11 mouse cellular contexts compared by ENCODE assay signal in genomic region chr5:93221661-93222060, GRCm38 (mm10). TPM values are rescaled to one million over a fixed set of nuclear protein-coding genes. Genes with fewer than 3 reads are reported as not detected.
DNase-seq lines count a peak whose midpoint lies in the region; ATAC-seq lines count a peak whose summit lies in the region.
"Had no signal": no experiment of that assay in that cellular context is flagged by ENCODE, and none has a peak within 500 bp of the region (broad histone marks: within the 10 kb centered on the region; RNA-seq: fewer than 3 reads in every experiment).

No protein-coding gene starts in this region.

- H3K9ac ChIP-seq in forebrain, embryonic 14.5 days (ENCODE audit: low read length) = no peak overlapping the region
- H3K9ac ChIP-seq in forebrain, embryonic 15.5 days (replicated peaks) = no peak overlapping the region
- H3K9ac ChIP-seq: heart, embryonic 15.5 days had no signal

- H3K9me3 ChIP-seq in forebrain, embryonic 14.5 days (replicated peaks; ENCODE audit: control insufficient read depth, low read length) = no peaks in the 10 kb centered on the region
- H3K9me3 ChIP-seq in forebrain, embryonic 15.5 days = no peaks in the 10 kb centered on the region
- H3K9me3 ChIP-seq: heart, embryonic 15.5 days; megakaryocyte, embryonic 14.5 days had no signal

- H3K27ac ChIP-seq in forebrain, embryonic 14.5 days (ENCODE audit: low read depth, low read length) = no peak overlapping the region
- no peak overlapping the region for H3K27ac ChIP-seq in forebrain, embryonic 15.5 days (replicated peaks)
- H3K27ac ChIP-seq: heart, embryonic 15.5 days had no signal

- intact Hi-C loops in heart, postnatal 36 days (cut with DNase I) = no loop called here

- H3K27me3 ChIP-seq in forebrain, embryonic 14.5 days (replicated peaks; ENCODE audit: control insufficient read depth, insufficient read depth, low read length) = no peaks in the 10 kb centered on the region
- H3K27me3 ChIP-seq in forebrain, embryonic 15.5 days = no peaks in the 10 kb centered on the region
- H3K27me3 ChIP-seq: heart, embryonic 15.5 days had no signal

- H3K4me3 ChIP-seq in forebrain, embryonic 14.5 days (ENCODE audit: low read depth, low read length) = no peak overlapping the region
- no peak overlapping the region for H3K4me3 ChIP-seq in forebrain, embryonic 15.5 days
- H3K4me3 ChIP-seq: heart, embryonic 15.5 days; megakaryocyte, embryonic 14.5 days had no signal

- H3K36me3 ChIP-seq in forebrain, embryonic 14.5 days (ENCODE audit: control insufficient read depth, insufficient read depth, low read length) = no peaks in the 10 kb centered on the region
- no peaks in the 10 kb centered on the region for H3K36me3 ChIP-seq in forebrain, embryonic 15.5 days
- H3K36me3 ChIP-seq: heart, embryonic 15.5 days had no signal

- no peak for ATAC-seq in forebrain, embryonic 14.5 days
- no peak for ATAC-seq in forebrain, embryonic 15.5 days (replicated peaks)

- H3K4me1 ChIP-seq in forebrain, embryonic 14.5 days (ENCODE audit: control insufficient read depth, insufficient read depth, low read length) = no peaks in the 10 kb centered on the region
- no peaks in the 10 kb centered on the region for H3K4me1 ChIP-seq in forebrain, embryonic 15.5 days
- H3K4me1 ChIP-seq: heart, embryonic 15.5 days had no signal

- H3K4me2 ChIP-seq in forebrain, embryonic 14.5 days (ENCODE audit: low read length) = no peak overlapping the region
- H3K4me2 ChIP-seq in forebrain, embryonic 15.5 days (replicated peaks) = no peak overlapping the region
- H3K4me2 ChIP-seq: heart, embryonic 15.5 days had no signal

- 64% methylated on average over 3 of the region's 3 CpGs for WGBS in forebrain, embryonic 14.5 days
- 60% methylated on average over 3 of the region's 3 CpGs for WGBS in forebrain, embryonic 15.5 days

- DNase-seq in forebrain, embryonic 14.5 days (ENCODE audit: low spot score) = peak; percentile 3
- peak; percentile 65 for DNase-seq in cerebellum, adult 11-12 months
- DNase-seq in heart, postnatal 36 days = peak; percentile 31 to 33
- peak; percentile 78 for DNase-seq in lung, postnatal 10 days
- DNase-seq in urinary bladder, adult 18-20 months (ENCODE audit: low spot score in 2 of 2) = no peak
- DNase-seq in thymus, postnatal 10 days (ENCODE audit: low spot score in 2 of 2) = no peak
- no peak for DNase-seq in thymus, postnatal 36 days

RNA-seq across cellular contexts. Expression of gene 2010109A12Rik, which starts 15.3 kb away (rescaled TPM):
- 2.7 and 2.8 TPM in 2 replicates for polyA plus RNA-seq in forebrain, embryonic 14.5 days (2014; fragmentation: Nextera tagmentation; extraction: Ambion mirVana)
- polyA plus RNA-seq in forebrain, embryonic 15.5 days (2015; fragmentation: Nextera tagmentation; extraction: Ambion mirVana) = 2.3 and 3.5 TPM in 2 replicates
- under 1 TPM in 1 of 2 experiments, not detected in 1; 0.68 TPM for total RNA-seq in heart, postnatal 36 days (2021)
- polyA plus RNA-seq: C2C12 had no signal

RNA-seq across cellular contexts. Expression of gene Ccni, which starts 15.4 kb away (rescaled TPM):
- polyA plus RNA-seq in forebrain, embryonic 14.5 days (2014; fragmentation: Nextera tagmentation; extraction: Ambion mirVana) = 195 and 209 TPM in 2 replicates
- polyA plus RNA-seq in forebrain, embryonic 15.5 days (2015; fragmentation: Nextera tagmentation; extraction: Ambion mirVana) = 202 and 223 TPM in 2 replicates
- total RNA-seq in heart, postnatal 36 days (2021) = 100 to 1,000 TPM; 167 to 188 TPM

RNA-seq across cellular contexts. Expression of gene Ccng2, which starts 45.4 kb away (rescaled TPM):
- polyA plus RNA-seq in forebrain, embryonic 14.5 days (2014; fragmentation: Nextera tagmentation; extraction: Ambion mirVana) = 140 and 156 TPM in 2 replicates
- polyA plus RNA-seq in forebrain, embryonic 15.5 days (2015; fragmentation: Nextera tagmentation; extraction: Ambion mirVana) = 177 and 187 TPM in 2 replicates
- total RNA-seq in heart, postnatal 36 days (2021) = 10 to 100 TPM; 19.2 to 20.8 TPM

Comparison
In these comparisons a context has a peak if more than half of its experiments do, and no peak if none do; other contexts are left out.
1. DNase-seq: peak in forebrain, embryonic 14.5 days (single experiment), cerebellum, adult 11-12 months (single experiment), heart, postnatal 36 days (2 of 2) and lung, postnatal 10 days (single experiment); none in urinary bladder, adult 18-20 months (0 of 2), thymus, postnatal 10 days (0 of 2) and thymus, postnatal 36 days (0 of 2).